Mouse (Mus musculus) C2C12 (cell line): Measurements from ENCODE around the gene Sh3gl3.

Experiments used
- CTCF ChIP-seq: IDR thresholded peaks from one replicate; pipeline ENCODE4 v1.5.1; 2011; ENCODE audit not compliant: control insufficient read depth, insufficient read depth, insufficient read length
- FOSL1 ChIP-seq: IDR thresholded peaks from one replicate; pipeline ENCODE4 v1.8.0; 2011; ENCODE audit warnings: mild to moderate bottlenecking, low read length; ENCODE audit not compliant: poor library complexity, insufficient read depth, severe bottlenecking
- MAX ChIP-seq: IDR thresholded peaks from one replicate; pipeline ENCODE4 v1.6.1; 2011; ENCODE audit warnings: mild to moderate bottlenecking, control low read depth
- MYOD1 ChIP-seq: IDR thresholded peaks from one replicate; pipeline ENCODE4 v1.6.1; 2011; ENCODE audit warnings: low read depth; ENCODE audit not compliant: control insufficient read depth, insufficient read length

GRCm38 (mm10) chr7:82236152-82236898 is 62.7 kb downstream of the Sh3gl3 start:
- TF ChIP-seq CTCF = no peak
- no peak for TF ChIP-seq MAX
- no peak for TF ChIP-seq FOSL1
- TF ChIP-seq MYOD1 = no peak
